Mouse (Mus musculus): ENCODE measurements around the gene Pltp. TPM values are rescaled to one million over a fixed set of nuclear protein-coding genes. Genes with fewer than 3 reads are reported as not detected.
"Not testable (repeated sequence)": the region's sequence is repeated elsewhere in the genome, so short reads cannot be mapped to it uniquely, and the experiment has no call there.

The Pltp gene
- polyA plus RNA-seq, 1 experiment from 2014 or later, result 24.9 TPM

DNA sequence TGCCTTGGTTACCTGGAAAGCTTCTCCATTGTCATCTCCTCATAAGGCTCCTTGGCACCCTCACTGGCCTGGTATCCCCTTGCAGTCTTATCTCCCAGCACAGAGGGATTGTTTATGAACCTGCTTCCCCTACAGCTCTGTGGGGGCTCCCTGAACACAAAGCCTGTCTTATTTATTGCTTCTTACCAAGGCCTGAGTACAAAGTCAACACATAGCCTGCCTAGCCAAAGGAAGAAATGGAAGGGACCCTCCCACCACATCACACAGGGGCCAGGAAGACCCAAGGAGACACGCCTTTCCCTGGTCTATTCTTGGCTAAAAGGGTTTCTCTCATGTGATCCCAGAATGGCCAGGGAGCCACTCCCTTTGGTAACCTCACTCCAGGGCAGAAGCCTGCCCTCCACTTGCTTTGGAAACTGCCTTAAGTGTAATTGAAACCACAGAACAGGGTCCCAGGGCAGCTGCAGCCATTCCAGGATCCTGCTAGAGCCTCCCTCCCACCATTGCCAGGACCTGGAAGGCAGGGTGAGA is 16.8 kb upstream of the Pltp start:
- DNase-seq (ENCODE audit: low spot score), result no peak
- H3K9me3 ChIP-seq (replicated peaks), result no peaks in the 10 kb centered on the region
- WGBS, result 22% methylated on average over 1 of the region's 1 CpGs
- peaks cover 7% of the 10 kb centered on the region for H3K36me3 ChIP-seq
- no peaks in the 10 kb centered on the region for H3K27me3 ChIP-seq (ENCODE audit: low read depth, poor library complexity, severe bottlenecking)
- H3K4me1 ChIP-seq, result peaks cover 25% of the 10 kb centered on the region
- no peak overlapping the region for H3K4me3 ChIP-seq
- H3K27ac ChIP-seq, result peak overlapping the region; percentile 8; the same call in 1 of the 2 replicates

DNA sequence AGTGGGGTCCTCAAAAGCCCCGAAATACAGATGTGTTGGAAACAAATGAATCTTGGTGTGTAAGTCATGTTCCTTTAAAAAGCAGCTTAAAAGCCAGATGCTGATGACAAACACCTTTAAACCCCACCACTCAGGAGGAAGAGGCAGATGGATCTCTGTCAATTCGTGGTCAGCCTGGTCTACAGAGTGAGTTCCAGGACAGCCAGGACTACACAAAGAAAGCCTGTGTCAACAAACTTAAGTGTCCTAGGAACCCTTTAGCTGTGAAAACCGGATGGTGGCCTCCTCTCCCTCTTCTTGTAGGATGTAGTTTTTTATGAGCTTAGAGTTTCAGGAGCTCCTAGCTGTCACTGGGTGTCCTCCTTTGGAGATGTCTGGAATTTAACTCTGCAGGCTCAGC is 16.1 kb upstream of the Pltp start:
- no peak overlapping the region for H3K4me3 ChIP-seq
- H3K36me3 ChIP-seq, result peaks cover 7% of the 10 kb centered on the region
- no peaks in the 10 kb centered on the region for H3K9me3 ChIP-seq (replicated peaks)
- no peak for DNase-seq (ENCODE audit: low spot score)
- H3K4me1 ChIP-seq, result peaks cover 23% of the 10 kb centered on the region
- H3K27ac ChIP-seq, result 0 out of 2 replicates have a peak overlapping the region, but pooled peaks have one; percentile 8
- H3K27me3 ChIP-seq (ENCODE audit: low read depth, poor library complexity, severe bottlenecking), result no peaks in the 10 kb centered on the region
- WGBS, result 74% methylated on average over 3 of the region's 3 CpGs

DNA sequence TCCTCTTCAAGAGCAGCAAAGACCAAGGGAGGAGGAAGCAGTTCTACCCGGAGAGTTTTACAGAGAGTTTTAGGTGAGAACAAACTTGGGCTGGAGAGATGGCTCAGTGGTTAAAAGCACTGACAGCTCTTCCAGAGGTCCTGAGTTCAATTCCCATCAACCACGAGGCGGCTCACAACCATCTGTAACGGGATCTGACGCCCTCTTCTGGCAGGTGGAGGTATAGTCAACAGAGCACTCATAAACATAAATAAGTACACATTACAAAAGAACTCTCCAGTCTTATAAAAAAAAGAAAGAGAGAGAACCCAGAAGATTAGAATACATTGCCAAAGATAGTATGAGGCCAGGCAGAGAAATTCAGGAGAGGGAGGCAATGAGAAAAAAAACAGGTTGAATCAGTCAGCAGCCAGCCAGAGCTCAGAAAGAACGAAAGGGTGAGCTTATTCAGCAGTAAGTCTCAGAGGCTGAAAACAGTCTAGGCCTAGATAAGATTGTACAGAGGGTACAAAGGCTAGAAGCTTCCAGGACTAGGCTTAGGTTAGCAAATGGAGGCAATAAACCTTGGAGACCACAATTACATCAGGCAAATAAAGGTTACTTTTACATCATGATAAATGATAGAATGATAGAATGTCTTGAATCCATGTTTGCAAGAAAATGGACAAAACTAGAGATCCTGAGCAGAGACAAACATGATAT is 14.2 kb upstream of the Pltp start:
- peaks cover 13% of the 10 kb centered on the region; the same call in 1 of the 2 replicates for H3K4me1 ChIP-seq

DNA sequence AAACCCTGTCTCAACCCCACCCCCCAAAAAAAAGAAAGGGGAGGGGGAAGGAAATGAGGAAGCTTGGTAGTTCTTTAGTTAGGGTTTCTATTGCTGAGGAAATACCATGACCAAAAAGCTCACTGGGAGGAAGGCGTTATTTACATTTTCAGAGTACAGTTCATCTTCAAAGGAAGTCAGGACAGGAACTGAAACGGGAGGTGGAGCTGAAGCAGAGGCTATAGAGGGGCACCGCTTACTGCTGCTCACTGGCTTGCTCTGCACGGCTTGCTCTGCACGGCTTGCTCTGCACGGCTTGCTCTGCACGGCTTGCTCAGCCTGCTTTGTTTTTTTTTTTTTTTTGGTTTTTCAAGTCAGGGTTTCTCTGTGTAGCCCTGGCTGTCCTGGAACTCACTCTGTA is 11.0 kb upstream of the Pltp start:
- no peaks in the 10 kb centered on the region for H3K27me3 ChIP-seq (ENCODE audit: low read depth, poor library complexity, severe bottlenecking)
- H3K27ac ChIP-seq, result no peak overlapping the region
- H3K36me3 ChIP-seq, result no peaks in the 10 kb centered on the region
- H3K4me1 ChIP-seq, result no peaks in the 10 kb centered on the region
- 78% methylated on average over 7 of the region's 7 CpGs for WGBS
- no peak overlapping the region for H3K4me3 ChIP-seq
- H3K9me3 ChIP-seq (replicated peaks), result no peaks in the 10 kb centered on the region
- no peak for DNase-seq (ENCODE audit: low spot score)

More for the DNA sequence above, 14.2 kb upstream of the Pltp start:
- no peak for DNase-seq (ENCODE audit: low spot score)
- Histone ChIP-seq H3K36me3 (no peaks in the 10 kb centered on the region), H3K27ac (no peak overlapping the region), H3K9me3 (replicated peaks) (no peaks in the 10 kb centered on the region), H3K4me3 (no peak overlapping the region), H3K27me3 (ENCODE audit: low read depth, poor library complexity, severe bottlenecking) (no peaks in the 10 kb centered on the region)
- WGBS, result 59% methylated on average over 6 of the region's 6 CpGs

DNA sequence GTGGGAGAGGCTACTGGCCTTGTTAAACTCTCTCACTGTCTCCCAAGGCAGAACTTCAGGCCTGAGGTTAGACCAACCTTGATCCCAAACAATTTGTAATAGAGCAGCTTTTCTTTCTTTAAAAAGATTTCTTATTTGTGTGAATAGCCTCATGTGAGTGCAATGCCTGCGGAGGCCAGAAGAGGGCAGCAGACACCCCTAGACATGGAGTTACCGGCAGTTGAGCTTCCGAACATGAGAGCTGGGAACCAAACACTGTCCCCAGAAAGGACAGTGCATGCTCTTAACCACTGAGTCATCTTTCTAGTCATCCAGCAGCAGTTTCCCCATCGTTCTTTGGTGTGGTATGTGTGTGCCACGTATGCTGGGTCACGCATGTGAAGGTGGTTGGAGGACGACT is 10.1 kb upstream of the Pltp start:
- Histone ChIP-seq H3K27me3 (ENCODE audit: low read depth, poor library complexity, severe bottlenecking) (no peaks in the 10 kb centered on the region), H3K27ac (no peak overlapping the region), H3K36me3 (no peaks in the 10 kb centered on the region), H3K4me3 (no peak overlapping the region), H3K4me1 (peaks cover 2% of the 10 kb centered on the region; the same call in 1 of the 2 replicates), H3K9me3 (replicated peaks) (no peaks in the 10 kb centered on the region)
- no peak for DNase-seq (ENCODE audit: low spot score)
- WGBS, result 92% methylated on average over 7 of the region's 7 CpGs

DNA sequence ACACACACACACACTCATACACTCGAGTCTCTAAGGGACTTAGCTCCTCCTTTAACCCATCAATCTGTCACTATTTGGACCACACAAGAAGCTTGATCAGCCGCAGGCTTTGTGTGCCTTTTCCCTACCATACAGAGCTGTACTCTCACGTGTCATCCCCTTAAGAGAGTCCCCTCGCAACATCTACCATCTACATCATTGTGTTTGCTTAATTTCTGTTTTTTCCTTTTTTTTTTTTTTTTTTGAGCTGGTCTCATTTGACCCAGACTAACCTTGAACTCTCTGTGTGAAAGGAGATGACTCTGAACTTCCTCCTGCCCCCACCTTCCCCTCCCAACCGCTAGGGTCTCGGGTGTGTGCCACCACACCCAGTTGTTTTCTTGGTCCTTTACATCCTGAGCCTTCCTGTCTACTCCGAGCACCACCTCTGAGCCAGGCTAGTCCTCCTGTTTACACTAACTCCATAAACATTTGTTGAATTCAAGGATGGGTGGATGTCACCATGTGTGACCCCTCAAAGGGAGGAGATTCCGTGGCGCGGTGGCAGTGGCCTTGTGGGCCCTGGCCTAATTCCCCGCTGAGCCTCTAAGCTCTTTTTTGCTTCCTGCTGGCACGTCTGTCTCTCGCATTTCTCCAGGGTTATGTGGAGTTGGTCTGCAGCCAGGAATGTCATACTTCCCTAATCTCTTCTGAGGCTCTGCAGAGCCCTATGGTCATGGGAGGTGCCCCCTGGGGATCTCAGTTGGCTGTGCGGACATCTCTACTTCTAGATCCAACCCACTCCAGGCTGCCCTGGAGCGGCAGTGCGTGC is 9.4 kb upstream of the Pltp start:
- H3K9me3 ChIP-seq (replicated peaks), result no peaks in the 10 kb centered on the region
- 70% methylated on average over 16 of the region's 16 CpGs for WGBS
- H3K27ac ChIP-seq, result no peak overlapping the region
- no peaks in the 10 kb centered on the region for H3K36me3 ChIP-seq
- H3K4me3 ChIP-seq, result no peak overlapping the region
- no peak for DNase-seq (ENCODE audit: low spot score)
- no peaks in the 10 kb centered on the region for H3K27me3 ChIP-seq (ENCODE audit: low read depth, poor library complexity, severe bottlenecking)
- H3K4me1 ChIP-seq, result peaks cover 8% of the 10 kb centered on the region

DNA sequence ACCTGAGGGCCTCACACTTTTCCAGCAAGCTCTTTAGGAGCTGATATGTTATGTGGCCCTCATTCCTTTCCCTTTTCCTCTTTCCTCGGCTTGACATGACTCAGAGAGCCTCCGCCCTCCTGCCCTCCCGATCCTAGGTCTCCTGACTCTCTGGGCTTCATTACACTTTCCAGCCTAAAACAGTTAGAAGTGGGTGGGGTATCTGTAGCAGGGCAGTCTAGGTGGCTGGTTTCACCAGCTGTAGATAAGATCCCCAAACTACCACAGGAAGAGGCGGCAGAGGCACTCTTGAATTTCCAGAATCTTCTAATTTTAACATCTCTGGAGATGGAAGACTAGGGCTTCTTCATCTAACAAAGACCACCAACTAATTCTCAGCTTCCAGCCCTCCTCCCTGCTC is 7.1 kb upstream of the Pltp start:
- no peak for DNase-seq (ENCODE audit: low spot score)
- H3K36me3 ChIP-seq, result no peaks in the 10 kb centered on the region
- H3K4me1 ChIP-seq, result peaks cover 16% of the 10 kb centered on the region
- no peaks in the 10 kb centered on the region for H3K9me3 ChIP-seq (replicated peaks)
- peaks cover 9% of the 10 kb centered on the region; the same call in 1 of the 2 replicates for H3K27me3 ChIP-seq (ENCODE audit: low read depth, poor library complexity, severe bottlenecking)
- WGBS, result 87% methylated on average over 4 of the region's 4 CpGs
- H3K4me3 ChIP-seq, result no peak overlapping the region
- no peak overlapping the region for H3K27ac ChIP-seq

DNA sequence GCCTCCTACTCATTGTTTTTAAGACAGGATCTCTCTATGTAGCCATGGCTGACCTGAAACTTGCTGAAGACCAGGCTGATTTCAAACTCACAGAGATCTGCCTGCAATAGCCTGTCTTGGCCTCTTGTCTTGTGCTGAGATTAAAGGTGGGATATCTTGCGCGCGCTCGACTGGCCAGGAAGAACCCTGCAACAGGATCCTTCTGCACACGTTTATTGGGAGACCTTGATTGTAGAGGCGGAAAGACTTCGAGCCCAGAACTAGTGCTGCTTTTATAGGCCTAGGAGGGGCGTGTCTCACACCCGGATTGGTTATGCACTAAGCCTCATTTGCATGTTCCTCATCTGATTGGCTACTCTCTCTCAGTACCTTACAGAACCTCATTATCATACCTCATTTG is 5.9 kb upstream of the Pltp start:
- 90% methylated on average over 8 of the region's 9 CpGs for WGBS
- H3K9me3 ChIP-seq (replicated peaks); DNase-seq (ENCODE audit: low spot score); H3K27ac ChIP-seq; H3K4me3 ChIP-seq; H3K36me3 ChIP-seq: not testable (repeated sequence)
- Histone ChIP-seq H3K27me3 (ENCODE audit: low read depth, poor library complexity, severe bottlenecking) (peaks cover 21% of the 10 kb centered on the region), H3K4me1 (peaks cover 22% of the 10 kb centered on the region)

DNA sequence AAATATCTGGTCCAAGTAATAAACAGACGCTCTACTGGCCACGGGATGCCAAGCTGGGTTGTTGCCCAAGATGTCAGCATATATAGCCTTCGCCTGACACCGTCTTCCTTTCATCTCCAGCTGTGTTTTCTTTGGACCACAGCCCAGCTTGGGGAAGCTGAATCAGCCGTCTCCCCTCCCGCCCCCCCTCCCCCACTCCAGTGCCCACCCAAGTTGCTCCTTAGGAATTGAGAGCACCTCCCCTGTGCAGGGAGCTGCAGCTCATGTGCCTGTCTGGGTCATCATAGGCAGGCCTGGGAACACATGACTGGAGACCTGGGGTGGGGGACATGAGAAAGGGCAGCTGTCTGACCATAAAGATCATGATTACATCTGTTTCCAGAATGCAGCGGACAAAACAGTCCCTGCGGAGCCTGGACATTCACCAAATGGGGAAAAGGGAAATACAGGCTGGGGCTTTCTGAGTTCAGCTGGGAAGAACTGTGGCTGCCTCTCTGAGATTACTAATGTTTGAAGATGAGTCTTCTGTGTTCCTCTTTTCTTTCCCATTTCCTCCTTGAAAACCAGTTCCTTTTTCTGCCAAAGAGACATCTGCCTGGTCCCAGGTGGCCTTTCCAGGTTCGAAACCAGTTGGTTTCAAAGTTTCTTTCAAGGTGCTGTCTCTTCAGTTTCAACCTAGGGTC is 4.8 kb upstream of the Pltp start:
- peaks cover 32% of the 10 kb centered on the region for H3K27me3 ChIP-seq (ENCODE audit: low read depth, poor library complexity, severe bottlenecking)
- 60% methylated on average over 9 of the region's 9 CpGs for WGBS
- H3K4me3 ChIP-seq, result no peak overlapping the region
- no peak for DNase-seq (ENCODE audit: low spot score)
- peaks cover 32% of the 10 kb centered on the region for H3K4me1 ChIP-seq
- no peaks in the 10 kb centered on the region for H3K9me3 ChIP-seq (replicated peaks)
- H3K36me3 ChIP-seq, result no peaks in the 10 kb centered on the region
- no peak overlapping the region for H3K27ac ChIP-seq

DNA sequence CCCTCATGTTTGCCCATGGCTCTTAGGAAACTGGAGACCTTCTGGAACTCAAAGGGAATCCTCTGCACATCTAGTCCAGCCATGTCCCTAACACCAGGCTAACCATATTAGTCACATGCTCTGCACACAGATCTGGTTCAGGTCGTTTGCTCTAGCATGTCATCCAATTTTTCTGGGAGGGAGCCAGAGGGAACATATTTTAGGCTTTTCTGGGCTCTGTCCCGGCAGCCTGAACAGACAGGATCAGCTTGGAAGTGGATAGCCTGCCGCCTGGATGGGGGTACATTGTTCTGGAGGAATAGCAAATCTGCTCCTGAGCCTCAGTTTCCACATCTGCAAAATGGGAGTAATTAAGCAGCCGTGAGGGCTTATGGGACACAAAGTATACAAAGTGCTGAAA is 3.6 kb upstream of the Pltp start:
- H3K4me3 ChIP-seq, result no peak overlapping the region
- peaks cover 44% of the 10 kb centered on the region for H3K4me1 ChIP-seq
- H3K27me3 ChIP-seq (ENCODE audit: low read depth, poor library complexity, severe bottlenecking), result peaks cover 44% of the 10 kb centered on the region
- H3K27ac ChIP-seq, result no peak overlapping the region
- H3K9me3 ChIP-seq (replicated peaks), result no peaks in the 10 kb centered on the region
- DNase-seq (ENCODE audit: low spot score), result no peak
- WGBS, result 84% methylated on average over 4 of the region's 4 CpGs
- H3K36me3 ChIP-seq, result no peaks in the 10 kb centered on the region

DNA sequence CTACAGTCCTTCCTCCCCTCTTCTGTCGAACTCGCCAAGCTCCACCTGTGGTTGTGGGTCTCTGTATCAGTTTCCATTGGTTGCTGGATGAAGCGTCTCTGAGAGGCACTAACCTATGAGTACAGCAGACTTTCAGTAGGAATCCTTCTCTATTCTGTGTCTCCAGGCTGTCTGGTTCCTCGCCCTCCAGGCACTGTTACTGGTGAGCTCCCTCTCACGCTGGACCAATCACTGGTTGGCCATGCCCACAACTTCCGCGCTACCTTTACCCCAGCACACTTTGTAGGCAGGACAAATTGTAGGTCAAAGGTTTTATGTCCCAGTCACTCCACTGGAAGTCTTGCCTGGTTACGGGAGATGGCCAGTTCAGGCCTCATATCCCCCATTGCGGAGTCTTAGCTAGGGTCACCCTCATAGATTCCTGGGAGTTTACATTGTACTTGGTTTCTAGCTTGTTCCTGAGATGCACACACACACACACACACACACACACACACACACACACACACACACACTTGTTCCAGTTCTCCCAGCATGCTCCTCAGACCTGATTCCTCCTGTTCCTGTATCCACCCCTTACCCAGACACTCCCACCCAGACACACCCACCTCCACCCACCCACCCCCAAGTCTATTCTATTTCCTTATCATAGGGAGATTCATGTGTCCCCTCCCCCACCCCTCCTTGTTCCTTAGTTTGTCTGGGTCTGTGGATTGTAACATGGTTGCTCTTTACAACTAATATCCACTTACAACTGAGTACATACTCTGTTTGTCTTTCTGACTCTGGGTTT is 2.3 kb upstream of the Pltp start:
- H3K9me3 ChIP-seq (replicated peaks), result no peaks in the 10 kb centered on the region
- no peak for DNase-seq (ENCODE audit: low spot score)
- peaks cover 57% of the 10 kb centered on the region for H3K27me3 ChIP-seq (ENCODE audit: low read depth, poor library complexity, severe bottlenecking)
- H3K27ac ChIP-seq, result no peak overlapping the region
- no peaks in the 10 kb centered on the region for H3K36me3 ChIP-seq
- WGBS, result 51% methylated on average over 9 of the region's 9 CpGs
- H3K4me1 ChIP-seq, result peaks cover 47% of the 10 kb centered on the region
- no peak overlapping the region for H3K4me3 ChIP-seq

DNA sequence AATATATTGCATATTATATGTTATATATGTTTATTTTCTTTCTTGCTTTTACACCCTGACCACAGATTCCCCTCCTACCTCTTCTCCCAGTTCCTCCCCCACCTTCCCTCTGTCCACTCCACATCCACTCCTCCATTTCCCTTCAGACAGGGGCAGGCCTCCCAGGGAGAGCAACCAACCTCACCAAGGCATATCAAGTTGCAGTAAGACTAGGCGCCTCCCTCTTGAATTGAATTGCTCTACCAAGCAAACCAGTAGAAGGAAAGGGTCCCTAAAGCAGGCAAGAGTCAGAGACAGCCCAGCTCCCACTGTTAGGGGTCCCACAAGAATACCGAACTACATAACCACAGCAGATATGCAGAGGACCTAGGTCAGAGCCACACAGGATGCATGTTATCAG is 1.6 kb upstream of the Pltp start:
- H3K27ac ChIP-seq, result no peak overlapping the region
- peaks cover 48% of the 10 kb centered on the region for H3K4me1 ChIP-seq
- H3K9me3 ChIP-seq (replicated peaks), result no peaks in the 10 kb centered on the region
- H3K36me3 ChIP-seq, result no peaks in the 10 kb centered on the region
- peaks cover 64% of the 10 kb centered on the region for H3K27me3 ChIP-seq (ENCODE audit: low read depth, poor library complexity, severe bottlenecking)
- 41% methylated on average over 2 of the region's 2 CpGs for WGBS
- DNase-seq (ENCODE audit: low spot score), result no peak
- no peak overlapping the region for H3K4me3 ChIP-seq
